Mouse (Mus musculus): ENCODE results near the gene Rbm17. TPM values are rescaled to one million over a fixed set of nuclear protein-coding genes. Genes with fewer than 3 reads are reported as not detected.

Gene Rbm17
- polyA plus RNA-seq, 1 experiment: 35.4 TPM

GRCm38 (mm10) chr2:11602506-11603489 lies 1.2 kb downstream of the Rbm17 start:
- DNase-seq (ENCODE audit: low read depth, low spot score): peak; percentile 76
- under 1% methylated on average over 78 of the region's 78 CpGs for whole genome bisulfite sequencing

GRCm38 (mm10) chr2:11601795-11602194 lies 2.2 kb downstream of the Rbm17 start:
- 65% methylated on average over 6 of the region's 6 CpGs for WGBS

GRCm38 (mm10) chr2:11597906-11598305 lies 6.0 kb downstream of the Rbm17 start:
- 96% methylated on average over 7 of the region's 7 CpGs for WGBS
- DNase-seq (ENCODE audit: low read depth, low spot score): no peak

More at GRCm38 (mm10) chr2:11601795-11602194, 2.2 kb downstream of the Rbm17 start:
- no peak for DNase-seq (ENCODE audit: low read depth, low spot score)

GRCm38 (mm10) chr2:11596690-11597089 lies 7.3 kb downstream of the Rbm17 start:
- 66% methylated on average over 2 of the region's 2 CpGs for WGBS
- DNase-seq (ENCODE audit: low read depth, low spot score): no peak

DNA sequence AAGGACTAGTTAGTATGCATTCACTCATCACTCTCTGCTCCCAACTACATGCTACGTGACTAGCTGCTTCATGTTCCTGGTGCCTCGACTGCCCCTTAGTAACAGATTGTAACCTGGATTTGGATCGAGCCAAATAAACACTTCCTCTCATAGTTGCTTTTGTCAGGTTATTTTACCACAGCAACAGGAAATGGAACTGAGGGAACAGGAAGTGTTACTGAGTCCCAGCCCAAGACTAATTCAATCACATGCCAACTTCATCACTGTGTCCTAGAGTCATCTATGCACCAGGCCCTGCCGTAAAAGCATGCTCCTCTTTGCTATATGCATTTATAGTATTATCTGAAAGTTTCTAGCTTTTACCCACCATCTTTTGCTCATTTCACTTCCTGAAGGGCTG lies 16.0 kb downstream of the Rbm17 start:
- WGBS: 81% methylated on average over 4 of the region's 4 CpGs
- no peak for DNase-seq (ENCODE audit: low read depth, low spot score)

DNA sequence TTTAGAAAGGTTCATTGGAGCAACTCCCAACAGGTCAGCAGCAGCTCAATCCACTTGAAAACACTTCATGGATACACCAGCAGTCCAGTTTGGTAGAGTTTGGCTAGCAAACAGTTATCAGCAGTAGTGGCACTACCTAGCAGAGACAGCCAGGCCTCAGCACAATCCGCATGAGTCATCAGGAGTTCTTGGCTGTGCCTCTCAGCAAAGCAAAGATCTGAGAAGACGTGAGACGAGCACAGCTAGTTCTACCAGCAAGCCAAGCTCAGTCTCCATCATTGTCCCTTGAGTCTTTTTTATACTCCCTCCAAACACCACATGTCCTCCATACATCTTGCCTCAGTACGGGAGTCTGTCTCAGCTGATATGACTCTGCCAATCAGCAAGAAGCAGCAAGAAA lies 24.6 kb downstream of the Rbm17 start:
- 88% methylated on average over 4 of the region's 4 CpGs for WGBS
- no peak for DNase-seq (ENCODE audit: low read depth, low spot score)

DNA sequence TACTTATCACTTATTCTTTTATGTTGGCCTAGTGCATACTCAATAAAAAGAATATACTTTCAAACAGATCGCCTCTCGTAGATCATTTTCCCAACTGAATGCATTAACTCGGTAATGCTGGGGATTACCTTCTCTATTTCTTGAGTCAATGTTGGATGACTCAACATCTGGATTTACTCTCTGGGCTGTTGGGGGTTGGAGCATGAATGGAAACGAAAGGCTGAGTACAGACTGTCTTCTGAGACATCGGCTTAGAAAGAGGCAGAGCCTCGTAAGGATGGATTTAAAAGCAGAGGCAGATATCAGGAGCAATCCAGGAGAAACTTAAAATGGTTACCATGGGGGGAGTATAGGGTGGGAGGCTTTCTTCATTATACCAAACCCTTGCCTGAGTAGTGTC lies 25.8 kb downstream of the Rbm17 start:
- DNase-seq (ENCODE audit: low read depth, low spot score): no peak
- 71% methylated on average over 6 of the region's 6 CpGs for WGBS

- WGBS: 96% methylated on average over 1 of the region's 1 CpGs
- no peak for DNase-seq (ENCODE audit: low read depth, low spot score)
These were observed 30.3 kb downstream of the Rbm17 start for GRCm38 (mm10) chr2:11573684-11574083.

DNA sequence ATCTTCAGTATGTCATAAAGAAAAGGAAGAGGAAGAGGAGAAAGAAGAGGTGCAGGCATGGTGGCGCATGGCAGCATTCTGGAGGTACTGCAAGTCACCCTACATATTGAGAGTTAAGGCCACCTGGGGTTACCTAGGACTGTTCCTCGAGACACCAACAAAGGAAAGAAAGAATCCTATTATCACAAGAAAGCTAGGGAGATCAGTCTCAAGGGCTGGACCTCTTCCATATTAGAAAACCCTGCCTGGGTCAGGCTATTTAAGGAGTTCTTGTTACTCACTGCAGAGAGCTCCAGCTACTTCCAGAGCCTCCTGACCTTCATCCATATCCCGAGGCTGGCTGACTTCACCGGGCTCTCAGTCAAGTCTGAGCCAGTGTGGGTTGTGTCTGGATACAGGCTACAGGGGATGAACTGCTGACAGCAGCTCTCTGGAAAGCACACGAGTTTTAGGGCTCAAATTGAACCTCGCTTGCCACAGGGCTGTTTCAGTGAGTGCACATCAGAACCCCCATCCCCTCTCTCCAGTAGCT lies 32.9 kb downstream of the Rbm17 start:
- WGBS: 57% methylated on average over 6 of the region's 6 CpGs
- no peak for DNase-seq (ENCODE audit: low read depth, low spot score)

- DNase-seq (ENCODE audit: low read depth, low spot score): no peak
- 85% methylated on average over 7 of the region's 7 CpGs for WGBS
These were observed 35.5 kb downstream of the Rbm17 start for GRCm38 (mm10) chr2:11568471-11568870.

GRCm38 (mm10) chr2:11567781-11568362 lies 36.1 kb downstream of the Rbm17 start:
- no peak for DNase-seq (ENCODE audit: low read depth, low spot score)
- 59% methylated on average over 4 of the region's 4 CpGs for WGBS

GRCm38 (mm10) chr2:11566898-11567297 lies 37.1 kb downstream of the Rbm17 start:
- DNase-seq (ENCODE audit: low read depth, low spot score): no peak
- 81% methylated on average over 3 of the region's 3 CpGs for WGBS

- DNase-seq (ENCODE audit: low read depth, low spot score): no peak
- WGBS: 78% methylated on average over 7 of the region's 7 CpGs
These were observed 37.7 kb downstream of the Rbm17 start for GRCm38 (mm10) chr2:11566241-11566640.

- no peak for DNase-seq (ENCODE audit: low read depth, low spot score)
- WGBS: 80% methylated on average over 6 of the region's 6 CpGs
These were observed 39.2 kb downstream of the Rbm17 start for GRCm38 (mm10) chr2:11564768-11565167.

GRCm38 (mm10) chr2:11563256-11563655 lies 40.7 kb downstream of the Rbm17 start:
- WGBS: 88% methylated on average over 17 of the region's 17 CpGs
- DNase-seq (ENCODE audit: low read depth, low spot score): no peak

DNA sequence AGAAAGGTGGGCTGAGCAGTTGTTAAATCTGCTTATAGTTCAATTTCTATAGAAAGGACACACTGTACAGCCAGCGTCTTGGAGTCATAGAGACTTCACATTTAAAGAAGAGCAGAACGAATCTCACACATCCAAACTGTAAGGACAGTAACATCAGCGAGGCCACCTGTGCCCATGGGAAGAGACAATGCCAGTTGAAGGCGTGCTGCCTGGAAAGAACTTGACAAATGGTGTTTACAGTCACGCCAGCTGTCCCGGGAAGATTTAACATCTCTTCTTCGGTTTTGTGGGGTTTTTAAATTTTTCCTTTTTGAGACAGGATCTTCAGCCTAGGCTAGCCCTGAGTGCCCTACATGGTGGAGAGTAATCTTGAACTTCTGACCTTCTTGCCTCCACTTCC lies 45.3 kb downstream of the Rbm17 start:
- no peak for DNase-seq (ENCODE audit: low read depth, low spot score)
- 76% methylated on average over 7 of the region's 7 CpGs for whole genome bisulfite sequencing

- no peak for DNase-seq (ENCODE audit: low read depth, low spot score)
- WGBS: 42% methylated on average over 3 of the region's 3 CpGs
These were observed 46.7 kb downstream of the Rbm17 start for GRCm38 (mm10) chr2:11557244-11557643.

GRCm38 (mm10) chr2:11555316-11555715 lies 48.6 kb downstream of the Rbm17 start:
- 73% methylated on average over 6 of the region's 6 CpGs for WGBS
- DNase-seq (ENCODE audit: low read depth, low spot score): no peak

GRCm38 (mm10) chr2:11553471-11554400 lies 50.2 kb downstream of the Rbm17 start, which contains the start of gene Pfkfb3:
TSS of gene Pfkfb3 (minus strand) at chr2:11554077.
- WGBS: 2% methylated on average over 67 of the region's 67 CpGs
- no peak for DNase-seq (ENCODE audit: low read depth, low spot score)

All from large intestine, adult 2 months (tissue).